Comparison of ENCODE assay signal across 12 mouse cellular contexts in genomic region chr17:67962020-67962419, GRCm38 (mm10). TPM values are rescaled to one million over a fixed set of nuclear protein-coding genes. Genes with fewer than 3 reads are reported as not detected.
DNase-seq lines count a peak whose midpoint lies in the region; ATAC-seq and TF ChIP-seq lines count a peak whose summit lies in the region.
"Had no signal": no experiment of that assay in that cellular context is flagged by ENCODE, and none has a peak within 500 bp of the region (broad histone marks: within the 10 kb centered on the region; RNA-seq: fewer than 3 reads in every experiment).

No protein-coding gene starts in this region.

- 71% methylated on average over 8 of the region's 8 CpGs for WGBS in stomach, postnatal 0 days

- peak overlapping the region; percentile 35; the same call in 1 of the 2 replicates for H3K27ac ChIP-seq in stomach, postnatal 0 days (replicated peaks)
- H3K27ac ChIP-seq: liver, embryonic 15.5 days; macrophage had no signal

- TF ChIP-seq EP300 in stomach, postnatal 0 days (optimal IDR thresholded peaks at IDR 0.05), result no peak

- H3K4me2 ChIP-seq in stomach, postnatal 0 days (replicated peaks; ENCODE audit: low read depth), result no peak overlapping the region
- H3K4me2 ChIP-seq: liver, embryonic 15.5 days had no signal

- H3K9me3 ChIP-seq in stomach, postnatal 0 days (ENCODE audit: control insufficient read depth, low read length), result no peaks in the 10 kb centered on the region
- H3K9me3 ChIP-seq: liver, embryonic 15.5 days had no signal

- H3K27me3 ChIP-seq in stomach, postnatal 0 days (ENCODE audit: control insufficient read depth, insufficient read depth, low read length), result no peaks in the 10 kb centered on the region
- H3K27me3 ChIP-seq: liver, embryonic 15.5 days had no signal

- no peak overlapping the region for H3K4me3 ChIP-seq in stomach, postnatal 0 days (ENCODE audit: low read depth, low read length)
- H3K4me3 ChIP-seq: liver, embryonic 15.5 days; myocyte had no signal

- H3K9ac ChIP-seq in stomach, postnatal 0 days (ENCODE audit: low read length), result no peak overlapping the region
- H3K9ac ChIP-seq: liver, embryonic 15.5 days had no signal

- DNase-seq in gastrocnemius, postnatal 10 days, result peak; percentile 37
- DNase-seq in gastrocnemius, postnatal 25 days, result no peak
- DNase-seq in right cerebral cortex, adult 18-20 months, result peak; percentile 28
- DNase-seq in right cerebral cortex, postnatal 25 days, result no peak
- DNase-seq in cerebellum, postnatal 36 days, result peak; percentile 67 to 70
- no peak for DNase-seq in stomach, postnatal 0 days (ENCODE audit: low spot score)
- DNase-seq in lung, postnatal 14 days, result no peak
- no peak for DNase-seq in kidney, adult 8-10 months
- DNase-seq: kidney, adult 2 months had no signal

- H3K36me3 ChIP-seq in stomach, postnatal 0 days (ENCODE audit: control insufficient read depth, insufficient read depth, low read length), result no peaks in the 10 kb centered on the region
- H3K36me3 ChIP-seq: liver, embryonic 15.5 days had no signal

- H3K4me1 ChIP-seq in stomach, postnatal 0 days (replicated peaks; ENCODE audit: control insufficient read depth, insufficient read depth), result no peaks in the 10 kb centered on the region
- H3K4me1 ChIP-seq: liver, embryonic 15.5 days had no signal

- TF ChIP-seq CTCF in stomach, postnatal 0 days (IDR thresholded peaks at IDR 0.05; ENCODE audit: low read depth), result no peak

- no peak for ATAC-seq in stomach, postnatal 0 days (ENCODE audit: low FRiP score, low TSS enrichment)

RNA-seq across cellular contexts. Expression of gene Arhgap28, which starts 41.9 kb away (rescaled TPM):
- total RNA-seq in gastrocnemius, postnatal 10 days (2021), result 10 to 100 TPM in 1 of 2 experiments, 1 to 10 TPM in 1; 8.2 to 10.9 TPM
- 1 to 10 TPM; 1.1 to 1.6 TPM for total RNA-seq in gastrocnemius, postnatal 25 days (2021)
- polyA plus RNA-seq in stomach, postnatal 0 days (2015; fragmentation: Nextera tagmentation; extraction: Ambion mirVana), result 5.7 and 5.8 TPM in 2 replicates

Comparison
In these comparisons a context has a peak if more than half of its experiments do, and no peak if none do; other contexts are left out.
1. DNase-seq: peak in gastrocnemius, postnatal 10 days (single experiment), right cerebral cortex, adult 18-20 months (single experiment) and cerebellum, postnatal 36 days (2 of 2); none in gastrocnemius, postnatal 25 days (single experiment), right cerebral cortex, postnatal 25 days (single experiment), stomach, postnatal 0 days (single experiment), lung, postnatal 14 days (single experiment) and kidney, adult 8-10 months (0 of 2).